Mouse (Mus musculus): ENCODE data around the gene Rcbtb1.

- TF ChIP-seq POLR2A (IDR thresholded peaks at IDR 0.05; ENCODE audit: low read depth, low read length) (no peak), CTCF (IDR thresholded peaks at IDR 0.05; ENCODE audit: extremely low read depth, insufficient read length, insufficient replicate concordance, low read depth, low read length) (no peak)
Measured at GRCm38 (mm10) chr14:59205976-59206583, 5.1 kb downstream of the Rcbtb1 start.
